Mouse (Mus musculus): ENCODE data around the gene Pam.

Pam gene

DNA sequence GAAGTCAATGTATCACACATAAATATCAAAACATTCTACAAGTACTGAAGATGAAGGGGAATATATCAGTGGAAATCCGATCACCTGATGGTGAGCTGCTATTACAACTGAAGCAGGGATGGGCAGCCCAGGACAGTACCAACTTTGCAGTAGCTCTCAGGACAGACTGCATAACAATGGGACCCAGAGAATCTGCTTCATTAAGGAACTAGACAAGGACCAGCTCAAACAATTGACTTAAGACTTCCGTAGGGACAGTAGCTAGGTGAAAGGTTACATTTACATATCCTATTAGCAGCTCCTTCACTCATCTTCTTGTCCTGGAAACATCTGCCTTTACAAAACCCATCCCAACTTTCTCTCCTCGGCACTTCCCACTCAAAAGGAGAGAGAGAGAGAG lies 9.0 kb downstream of the Pam start:
- H3K4me1 ChIP-seq (replicated peaks; ENCODE audit: low read depth, low read length) = peaks cover 47% of the 10 kb centered on the region

GRCm38 (mm10) chr1:98084596-98085274 lies 10.7 kb downstream of the Pam start:
- Histone ChIP-seq H3K4me3 (replicated peaks; ENCODE audit: low read length) (no peak overlapping the region), H3K27me3 (ENCODE audit: insufficient read depth, low read length) (no peaks in the 10 kb centered on the region), H3K4me1 (replicated peaks; ENCODE audit: low read depth, low read length) (peaks cover 47% of the 10 kb centered on the region), H3K9me3 (ENCODE audit: low read length) (no peaks in the 10 kb centered on the region), H3K36me3 (ENCODE audit: insufficient read depth, low read length) (no peaks in the 10 kb centered on the region)
- TF ChIP-seq CTCF (conservative IDR thresholded peaks at IDR 0.05; ENCODE audit: low read length) = no peak
- TF ChIP-seq NANOG (IDR thresholded peaks at IDR 0.05; ENCODE audit: borderline replicate concordance, low read length) = no peak
- TF ChIP-seq POU5F1 (IDR thresholded peaks at IDR 0.05; ENCODE audit: borderline replicate concordance, low read length) = no peak

More for the DNA sequence above, 9.0 kb downstream of the Pam start:
- Histone ChIP-seq H3K9me3 (ENCODE audit: low read length) (no peaks in the 10 kb centered on the region), H3K36me3 (ENCODE audit: insufficient read depth, low read length) (no peaks in the 10 kb centered on the region), H3K4me3 (replicated peaks; ENCODE audit: low read length) (no peak overlapping the region), H3K27me3 (ENCODE audit: insufficient read depth, low read length) (0 out of 2 replicates have a peak, but pooled peaks cover 4% of the 10 kb centered on the region)
- TF ChIP-seq NANOG (IDR thresholded peaks at IDR 0.05; ENCODE audit: borderline replicate concordance, low read length) = no peak
- TF ChIP-seq CTCF (conservative IDR thresholded peaks at IDR 0.05; ENCODE audit: low read length) = no peak
- TF ChIP-seq POU5F1 (IDR thresholded peaks at IDR 0.05; ENCODE audit: borderline replicate concordance, low read length) = 0 out of 2 replicates have a peak, but pooled peaks have one; percentile 40

DNA sequence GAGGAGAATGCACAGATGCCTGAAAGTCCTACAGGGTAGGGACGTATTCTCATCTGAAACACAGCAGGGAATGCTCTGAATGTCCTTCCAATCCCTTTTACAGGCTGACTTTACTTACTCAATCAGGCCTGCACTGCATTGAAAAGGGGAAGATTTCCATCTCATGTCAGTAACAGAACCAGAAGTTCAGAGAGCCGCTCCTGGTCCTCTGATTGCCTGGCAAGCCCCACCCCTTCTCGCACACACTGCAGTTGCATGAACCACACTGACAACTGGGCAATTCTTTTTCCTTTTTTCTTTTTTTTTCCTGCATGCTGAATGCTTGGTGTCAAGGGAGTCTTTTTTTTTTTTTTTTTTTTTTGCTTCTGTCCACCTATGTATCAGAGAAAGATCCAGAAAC lies 11.9 kb downstream of the Pam start:
- TF ChIP-seq CTCF (conservative IDR thresholded peaks at IDR 0.05; ENCODE audit: low read length) (no peak), NANOG (IDR thresholded peaks at IDR 0.05; ENCODE audit: borderline replicate concordance, low read length) (no peak), POU5F1 (IDR thresholded peaks at IDR 0.05; ENCODE audit: borderline replicate concordance, low read length) (no peak)
- Histone ChIP-seq H3K36me3 (ENCODE audit: insufficient read depth, low read length) (no peaks in the 10 kb centered on the region), H3K9me3 (ENCODE audit: low read length) (no peaks in the 10 kb centered on the region), H3K27me3 (ENCODE audit: insufficient read depth, low read length) (no peaks in the 10 kb centered on the region), H3K4me1 (replicated peaks; ENCODE audit: low read depth, low read length) (peaks cover 47% of the 10 kb centered on the region), H3K4me3 (replicated peaks; ENCODE audit: low read length) (no peak overlapping the region)

DNA sequence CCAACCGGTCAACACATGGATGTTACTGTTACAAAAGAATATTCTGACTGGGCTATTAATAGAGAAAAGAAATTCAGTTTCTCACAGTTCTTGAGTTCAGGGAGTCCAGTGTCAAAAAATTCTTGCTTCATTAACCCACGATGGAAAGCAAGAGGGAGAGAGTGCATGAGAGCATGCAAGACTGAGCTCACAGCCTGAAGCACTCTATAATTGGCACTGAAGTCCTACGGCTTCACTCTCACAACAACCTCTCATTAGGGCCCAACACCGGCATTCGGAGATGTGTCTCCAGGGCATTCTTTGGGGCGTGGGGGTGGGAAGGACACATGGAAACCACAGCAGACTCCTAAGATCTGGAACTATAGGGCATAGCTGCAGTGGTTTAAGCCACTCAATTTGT lies 12.5 kb downstream of the Pam start:
- Histone ChIP-seq H3K27me3 (ENCODE audit: insufficient read depth, low read length) (no peaks in the 10 kb centered on the region), H3K4me3 (replicated peaks; ENCODE audit: low read length) (no peak overlapping the region), H3K9me3 (ENCODE audit: low read length) (no peaks in the 10 kb centered on the region), H3K36me3 (ENCODE audit: insufficient read depth, low read length) (no peaks in the 10 kb centered on the region), H3K4me1 (replicated peaks; ENCODE audit: low read depth, low read length) (peaks cover 47% of the 10 kb centered on the region)
- TF ChIP-seq CTCF (conservative IDR thresholded peaks at IDR 0.05; ENCODE audit: low read length) (no peak), NANOG (IDR thresholded peaks at IDR 0.05; ENCODE audit: borderline replicate concordance, low read length) (no peak)

- TF ChIP-seq POU5F1 (IDR thresholded peaks at IDR 0.05; ENCODE audit: borderline replicate concordance, low read length) = no peak
- TF ChIP-seq CTCF (conservative IDR thresholded peaks at IDR 0.05; ENCODE audit: low read length) = no peak
- no peak for TF ChIP-seq NANOG (IDR thresholded peaks at IDR 0.05; ENCODE audit: borderline replicate concordance, low read length)
- no peaks in the 10 kb centered on the region for H3K27me3 ChIP-seq (ENCODE audit: insufficient read depth, low read length)
- peaks cover 26% of the 10 kb centered on the region for H3K4me1 ChIP-seq (replicated peaks; ENCODE audit: low read depth, low read length)
- H3K4me3 ChIP-seq (replicated peaks; ENCODE audit: low read length) = no peak overlapping the region
- H3K9me3 ChIP-seq (ENCODE audit: low read length) = no peaks in the 10 kb centered on the region
- no peaks in the 10 kb centered on the region for H3K36me3 ChIP-seq (ENCODE audit: insufficient read depth, low read length)
Measured at GRCm38 (mm10) chr1:98080431-98080830, 15.0 kb downstream of the Pam start.

GRCm38 (mm10) chr1:98079640-98080039 lies 15.8 kb downstream of the Pam start:
- TF ChIP-seq POU5F1 (IDR thresholded peaks at IDR 0.05; ENCODE audit: borderline replicate concordance, low read length) (no peak), CTCF (conservative IDR thresholded peaks at IDR 0.05; ENCODE audit: low read length) (no peak), NANOG (IDR thresholded peaks at IDR 0.05; ENCODE audit: borderline replicate concordance, low read length) (no peak)
- H3K4me3 ChIP-seq (replicated peaks; ENCODE audit: low read length) = no peak overlapping the region
- H3K36me3 ChIP-seq (ENCODE audit: insufficient read depth, low read length) = no peaks in the 10 kb centered on the region
- peaks cover 18% of the 10 kb centered on the region for H3K4me1 ChIP-seq (replicated peaks; ENCODE audit: low read depth, low read length)
- H3K9me3 ChIP-seq (ENCODE audit: low read length) = no peaks in the 10 kb centered on the region
- H3K27me3 ChIP-seq (ENCODE audit: insufficient read depth, low read length) = no peaks in the 10 kb centered on the region

- no peak for TF ChIP-seq CTCF (conservative IDR thresholded peaks at IDR 0.05; ENCODE audit: low read length)
- TF ChIP-seq POU5F1 (IDR thresholded peaks at IDR 0.05; ENCODE audit: borderline replicate concordance, low read length) = no peak
- no peak for TF ChIP-seq NANOG (IDR thresholded peaks at IDR 0.05; ENCODE audit: borderline replicate concordance, low read length)
Measured at GRCm38 (mm10) chr1:98078735-98079134, 16.7 kb downstream of the Pam start.

GRCm38 (mm10) chr1:98073826-98074225 lies 21.6 kb downstream of the Pam start:
- peaks cover 29% of the 10 kb centered on the region for H3K4me1 ChIP-seq (replicated peaks; ENCODE audit: low read depth, low read length)
- no peaks in the 10 kb centered on the region for H3K9me3 ChIP-seq (ENCODE audit: low read length)
- H3K4me3 ChIP-seq (replicated peaks; ENCODE audit: low read length) = no peak overlapping the region
- no peaks in the 10 kb centered on the region for H3K27me3 ChIP-seq (ENCODE audit: insufficient read depth, low read length)
- TF ChIP-seq POU5F1 (IDR thresholded peaks at IDR 0.05; ENCODE audit: borderline replicate concordance, low read length) (no peak), NANOG (IDR thresholded peaks at IDR 0.05; ENCODE audit: borderline replicate concordance, low read length) (no peak)
- H3K36me3 ChIP-seq (ENCODE audit: insufficient read depth, low read length) = no peaks in the 10 kb centered on the region

More at GRCm38 (mm10) chr1:98078735-98079134, 16.7 kb downstream of the Pam start:
- H3K27me3 ChIP-seq (ENCODE audit: insufficient read depth, low read length) = no peaks in the 10 kb centered on the region
- H3K9me3 ChIP-seq (ENCODE audit: low read length) = no peaks in the 10 kb centered on the region
- peaks cover 20% of the 10 kb centered on the region for H3K4me1 ChIP-seq (replicated peaks; ENCODE audit: low read depth, low read length)
- no peaks in the 10 kb centered on the region for H3K36me3 ChIP-seq (ENCODE audit: insufficient read depth, low read length)
- H3K4me3 ChIP-seq (replicated peaks; ENCODE audit: low read length) = no peak overlapping the region

DNA sequence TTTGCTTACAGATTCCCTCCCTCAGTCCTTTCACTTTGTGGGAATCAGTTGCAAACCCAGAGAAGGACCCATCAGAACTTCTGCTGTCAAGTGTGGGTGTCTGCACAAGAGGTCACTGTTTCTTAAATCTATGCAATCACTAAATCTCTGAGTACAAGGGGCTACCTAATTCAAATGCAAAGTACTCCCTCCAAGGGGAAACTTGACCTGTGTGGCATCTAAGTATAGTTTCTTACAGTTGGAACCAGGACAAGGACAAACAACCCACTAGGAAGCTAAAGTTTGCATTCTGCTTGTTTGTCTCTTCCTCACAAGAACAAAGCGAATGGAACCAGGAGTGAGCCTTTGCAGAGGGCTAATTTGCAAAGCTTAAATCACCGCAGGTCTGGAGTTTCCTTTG lies 22.3 kb downstream of the Pam start:
- Histone ChIP-seq H3K4me1 (replicated peaks; ENCODE audit: low read depth, low read length) (peaks cover 29% of the 10 kb centered on the region), H3K9me3 (ENCODE audit: low read length) (no peaks in the 10 kb centered on the region), H3K4me3 (replicated peaks; ENCODE audit: low read length) (no peak overlapping the region)

More for the DNA sequence above, 22.3 kb downstream of the Pam start:
- Histone ChIP-seq H3K36me3 (ENCODE audit: insufficient read depth, low read length) (no peaks in the 10 kb centered on the region), H3K27me3 (ENCODE audit: insufficient read depth, low read length) (no peaks in the 10 kb centered on the region)
- TF ChIP-seq POU5F1 (IDR thresholded peaks at IDR 0.05; ENCODE audit: borderline replicate concordance, low read length) (0 out of 2 replicates have a peak, but pooled peaks have one; percentile 21), CTCF (conservative IDR thresholded peaks at IDR 0.05; ENCODE audit: low read length) (no peak), NANOG (IDR thresholded peaks at IDR 0.05; ENCODE audit: borderline replicate concordance, low read length) (peak; percentile 75)

Measured in E14TG2a.4 (cell line).